In genomic region chr6:5254869-5255268, GRCm38 (mm10) we compare ENCODE assay signal across 10 mouse cellular contexts. TPM values are rescaled to one million over a fixed set of nuclear protein-coding genes. Genes with fewer than 3 reads are reported as not detected.
DNase-seq lines count a peak whose midpoint lies in the region; ATAC-seq and TF ChIP-seq lines count a peak whose summit lies in the region.
"Had no signal": no experiment of that assay in that cellular context is flagged by ENCODE, and none has a peak within 500 bp of the region (broad histone marks: within the 10 kb centered on the region; RNA-seq: fewer than 3 reads in every experiment).

No protein-coding gene starts in this region.

- TF ChIP-seq CTCF in gastrocnemius, adult 2 months (IDR thresholded peaks at IDR 0.05) = no peak
- TF ChIP-seq CTCF in cerebellum, adult 2 months (IDR thresholded peaks at IDR 0.05; ENCODE audit: borderline replicate concordance, insufficient read depth, low read depth, low read length) = no peak

- 91% methylated on average over 2 of the region's 2 CpGs for WGBS in kidney, embryonic 14.5 days
- 86% methylated on average over 2 of the region's 2 CpGs for WGBS in liver, embryonic 13.5 days (ENCODE audit: insufficient replicate concordance)
- WGBS in cerebellum, adult 2 months = 94% methylated on average over 2 of the region's 2 CpGs

- H3K36me3 ChIP-seq in kidney, embryonic 14.5 days (ENCODE audit: control insufficient read depth, insufficient read depth, low read length) = no peaks in the 10 kb centered on the region
- 0 out of 2 replicates have a peak, but pooled peaks cover 3% of the 10 kb centered on the region for H3K36me3 ChIP-seq in liver, embryonic 13.5 days

- intact Hi-C loops in gastrocnemius, adult 2 months (cut with DNase I) = loop anchor here (5.0 kb wide), 1 partner anchor 127 kb away; the partner anchor contains the start of gene Asb4
- intact Hi-C loops in gastrocnemius, postnatal 14 days (cut with DNase I; ENCODE audit: low total_unique reads) = no loop called here

- no peak for DNase-seq in gastrocnemius, adult 2 months
- no peak for DNase-seq in gastrocnemius, postnatal 14 days
- no peak for DNase-seq in kidney, postnatal 4 days
- DNase-seq in 416B (ENCODE audit: low read depth) = peak; percentile 24
- no peak for DNase-seq in liver, embryonic 13.5 days
- no peak for DNase-seq in cerebellum, adult 2 months
- no peak for DNase-seq in c-Kit-positive CD71-positive TER-119-positive erythroid progenitor cells, embryonic 14.5 days (ENCODE audit: low spot score)

- H3K9me3 ChIP-seq in kidney, embryonic 14.5 days (ENCODE audit: control insufficient read depth, low read length) = no peaks in the 10 kb centered on the region
- no peaks in the 10 kb centered on the region for H3K9me3 ChIP-seq in liver, embryonic 13.5 days (replicated peaks)

- H3K4me2 ChIP-seq in kidney, embryonic 14.5 days (replicated peaks; ENCODE audit: low read depth, low read length) = peak overlapping the region; percentile 65; the same call in 1 of the 2 replicates
- peak overlapping the region; percentile 84 for H3K4me2 ChIP-seq in liver, embryonic 13.5 days

- H3K4me1 ChIP-seq in kidney, embryonic 14.5 days (ENCODE audit: control insufficient read depth, insufficient read depth, low read length) = peaks cover 6% of the 10 kb centered on the region; the same call in 1 of the 2 replicates
- H3K4me1 ChIP-seq in liver, embryonic 13.5 days (replicated peaks) = peaks cover 27% of the 10 kb centered on the region
- 0 out of 2 replicates have a peak, but pooled peaks cover 3% of the 10 kb centered on the region for H3K4me1 ChIP-seq in cerebellum, adult 2 months (ENCODE audit: control insufficient read depth, insufficient read depth, low read length)

- ATAC-seq in kidney, embryonic 14.5 days (ENCODE audit: low FRiP score, low TSS enrichment) = no peak
- no peak for ATAC-seq in liver, embryonic 13.5 days (ENCODE audit: low read depth)
- ATAC-seq: hindbrain, embryonic 16.5 days had no signal

- TF ChIP-seq POLR2A in cerebellum, adult 2 months (IDR thresholded peaks at IDR 0.05; ENCODE audit: borderline replicate concordance, insufficient read depth, low read length) = no peak

- H3K27ac ChIP-seq in gastrocnemius, adult 2 months = peak overlapping the region; percentile 85
- H3K27ac ChIP-seq in kidney, embryonic 14.5 days (ENCODE audit: low read depth, low read length) = no peak overlapping the region
- no peak overlapping the region for H3K27ac ChIP-seq in liver, embryonic 13.5 days
- H3K27ac ChIP-seq in cerebellum, adult 2 months (ENCODE audit: insufficient read depth, low read length) = no peak overlapping the region
- H3K27ac ChIP-seq: kidney, postnatal 0 days had no signal

- H3K9ac ChIP-seq in kidney, embryonic 14.5 days (ENCODE audit: low read depth, low read length) = no peak overlapping the region
- H3K9ac ChIP-seq in liver, embryonic 13.5 days = no peak overlapping the region

- no peaks in the 10 kb centered on the region for H3K27me3 ChIP-seq in kidney, embryonic 14.5 days (ENCODE audit: control insufficient read depth, insufficient read depth, low read length)
- no peaks in the 10 kb centered on the region for H3K27me3 ChIP-seq in liver, embryonic 13.5 days
- no peaks in the 10 kb centered on the region; the same call in 1 of the 2 replicates for H3K27me3 ChIP-seq in cerebellum, adult 2 months (ENCODE audit: control insufficient read depth, insufficient read depth, low read length)

- H3K4me3 ChIP-seq in gastrocnemius, adult 2 months = peak overlapping the region; percentile 81
- no peak overlapping the region for H3K4me3 ChIP-seq in kidney, embryonic 14.5 days (ENCODE audit: low read length)
- H3K4me3 ChIP-seq in liver, embryonic 13.5 days (replicated peaks) = peak overlapping the region; percentile 68
- H3K4me3 ChIP-seq in cerebellum, adult 2 months (replicated peaks; ENCODE audit: insufficient read depth, low read depth, low read length) = no peak overlapping the region

RNA-seq across cellular contexts. Expression of gene Pon3, which starts 1.2 kb away (rescaled TPM):
- 10 to 100 TPM; 33.2 to 35.8 TPM for total RNA-seq in gastrocnemius, adult 2 months (2021)
- total RNA-seq in gastrocnemius, postnatal 14 days (2021) = 10 to 100 TPM; 20.6 to 29.9 TPM
- polyA plus RNA-seq in kidney, embryonic 14.5 days (2014; fragmentation: Nextera tagmentation; extraction: Ambion mirVana) = 10.3 and 13.3 TPM in 2 replicates
- 15.7 and 17.8 TPM in 2 replicates for polyA plus RNA-seq in liver, embryonic 13.5 days (2015; fragmentation: Nextera tagmentation; extraction: Ambion mirVana)
- polyA plus RNA-seq in cerebellum, adult 2 months (2012; rRNA removed) = 1.7 and 2.4 TPM in 2 replicates

RNA-seq across cellular contexts. Expression of gene Pon2, which starts 43.4 kb away (rescaled TPM):
- total RNA-seq in gastrocnemius, adult 2 months (2021) = 10 to 100 TPM; 14.8 to 14.9 TPM
- total RNA-seq in gastrocnemius, postnatal 14 days (2021) = 10 to 100 TPM; 16.1 to 17.1 TPM
- 23.8 and 32.6 TPM in 2 replicates for polyA plus RNA-seq in kidney, embryonic 14.5 days (2014; fragmentation: Nextera tagmentation; extraction: Ambion mirVana)
- 52.6 and 58.3 TPM in 2 replicates for polyA plus RNA-seq in liver, embryonic 13.5 days (2015; fragmentation: Nextera tagmentation; extraction: Ambion mirVana)
- polyA plus RNA-seq in cerebellum, adult 2 months (2012; rRNA removed) = 32.7 and 43.4 TPM in 2 replicates

Comparison
In these comparisons a context has a peak if more than half of its experiments do, and no peak if none do; other contexts are left out.
1. H3K4me3 ChIP-seq: peak in gastrocnemius, adult 2 months (single experiment) and liver, embryonic 13.5 days (single experiment); none in kidney, embryonic 14.5 days (single experiment) and cerebellum, adult 2 months (single experiment).